Mouse (Mus musculus): ENCODE results near the gene Mef2b. TPM values are rescaled to one million over a fixed set of nuclear protein-coding genes. Genes with fewer than 3 reads are reported as not detected.
A peak's percentile ranks its signal among the peaks of the same experiment; 100 is the strongest.

Gene Mef2b
- under 1 TPM in 1 of 2 experiments, not detected in 1; 0.59 TPM for total RNA-seq (2021)

GRCm38 (mm10) chr8:70139026-70139857 lies at the start of gene Mef2b, which contains the start of the genes Rfxank and Borcs8:
Gene Mef2b (plus strand): TSS chr8:70139711.
Gene Rfxank (minus strand): TSS chr8:70139154.
Gene Borcs8 (plus strand): TSS chr8:70139499.
- intact Hi-C loops (cut with DNase I), result no loop called here
- DNase-seq (ENCODE audit: extremely low spot score in 1 of 2, low spot score in 2 of 2), result peak; percentile 97 to 99

GRCm38 (mm10) chr8:70092786-70093185 lies 46.7 kb upstream of the Mef2b start:
- intact Hi-C loops (cut with DNase I), result no loop called here
- DNase-seq (ENCODE audit: extremely low spot score in 1 of 2, low spot score in 2 of 2), result no peak

GRCm38 (mm10) chr8:70099276-70099675 lies 40.2 kb upstream of the Mef2b start:
- intact Hi-C loops (cut with DNase I), result no loop called here
- peak in 1 of 2 experiments; percentile 28 for DNase-seq (ENCODE audit: extremely low spot score in 1 of 2, low spot score in 2 of 2)

DNA sequence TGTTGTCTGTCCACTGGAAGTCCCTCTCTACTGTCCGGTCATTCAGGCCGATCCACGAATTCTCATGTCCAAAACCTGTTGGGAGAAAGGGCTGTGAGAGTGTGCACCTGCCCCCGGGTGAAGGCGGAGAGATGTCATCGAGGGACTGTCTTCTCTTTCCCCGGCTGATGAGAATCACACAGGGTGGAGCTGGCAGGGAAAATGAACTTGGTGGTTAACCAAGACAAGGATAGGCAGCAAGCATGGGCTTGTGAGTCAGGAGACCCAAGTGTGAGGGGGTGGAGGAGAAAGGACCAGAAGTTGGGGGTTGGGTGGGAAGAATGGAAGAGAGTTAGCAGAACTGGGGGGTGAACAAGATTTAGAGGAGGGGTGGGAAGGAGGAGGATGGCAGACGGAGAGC lies 39.3 kb upstream of the Mef2b start:
- intact Hi-C loops (cut with DNase I), result no loop called here
- DNase-seq (ENCODE audit: extremely low spot score in 1 of 2, low spot score in 2 of 2), result peak in 1 of 2 experiments; percentile 28

DNA sequence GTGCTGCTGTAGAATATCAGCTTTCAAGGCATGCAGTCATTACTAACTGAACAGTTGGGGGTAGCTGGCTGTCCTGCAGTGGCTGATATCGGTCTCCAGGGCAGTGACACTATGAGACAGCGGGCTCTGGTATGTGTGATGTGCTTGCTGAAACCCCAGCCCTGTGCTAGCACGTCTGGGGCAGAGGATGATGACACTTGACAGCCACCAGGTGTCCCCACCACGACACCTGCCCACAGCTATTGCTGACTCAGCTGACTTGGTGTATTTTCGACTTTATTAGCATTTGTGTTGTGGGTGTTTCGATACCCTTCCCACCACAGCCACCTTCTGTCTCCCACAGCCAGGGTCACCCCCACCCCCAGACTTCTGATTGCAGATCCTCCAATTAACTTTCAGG lies 35.0 kb upstream of the Mef2b start:
- intact Hi-C loops (cut with DNase I), result no loop called here
- DNase-seq (ENCODE audit: extremely low spot score in 1 of 2, low spot score in 2 of 2), result peak in 1 of 2 experiments; percentile 52

- intact Hi-C loops (cut with DNase I), result no loop called here
- no peak for DNase-seq (ENCODE audit: extremely low spot score in 1 of 2, low spot score in 2 of 2)
Measured at GRCm38 (mm10) chr8:70104922-70105321, 34.6 kb upstream of the Mef2b start.

GRCm38 (mm10) chr8:70110451-70110850 lies 29.1 kb upstream of the Mef2b start:
- intact Hi-C loops (cut with DNase I), result no loop called here
- no peak for DNase-seq (ENCODE audit: extremely low spot score in 1 of 2, low spot score in 2 of 2)

GRCm38 (mm10) chr8:70111192-70111795 lies 28.2 kb upstream of the Mef2b start:
- intact Hi-C loops (cut with DNase I), result no loop called here
- no peak for DNase-seq (ENCODE audit: extremely low spot score in 1 of 2, low spot score in 2 of 2)

GRCm38 (mm10) chr8:70112401-70113016 lies 27.0 kb upstream of the Mef2b start:
- intact Hi-C loops (cut with DNase I), result no loop called here
- DNase-seq (ENCODE audit: extremely low spot score in 1 of 2, low spot score in 2 of 2), result peak in 1 of 2 experiments; percentile 32

GRCm38 (mm10) chr8:70114488-70114887 lies 25.0 kb upstream of the Mef2b start:
- intact Hi-C loops (cut with DNase I), result no loop called here

GRCm38 (mm10) chr8:70114892-70115291 lies 24.6 kb upstream of the Mef2b start:
- DNase-seq (ENCODE audit: extremely low spot score in 1 of 2, low spot score in 2 of 2), result no peak
- intact Hi-C loops (cut with DNase I), result no loop called here

More at GRCm38 (mm10) chr8:70114488-70114887, 25.0 kb upstream of the Mef2b start:
- DNase-seq (ENCODE audit: extremely low spot score in 1 of 2, low spot score in 2 of 2), result no peak

- intact Hi-C loops (cut with DNase I), result no loop called here
- no peak for DNase-seq (ENCODE audit: extremely low spot score in 1 of 2, low spot score in 2 of 2)
Measured at GRCm38 (mm10) chr8:70117611-70118010, 21.9 kb upstream of the Mef2b start.

DNA sequence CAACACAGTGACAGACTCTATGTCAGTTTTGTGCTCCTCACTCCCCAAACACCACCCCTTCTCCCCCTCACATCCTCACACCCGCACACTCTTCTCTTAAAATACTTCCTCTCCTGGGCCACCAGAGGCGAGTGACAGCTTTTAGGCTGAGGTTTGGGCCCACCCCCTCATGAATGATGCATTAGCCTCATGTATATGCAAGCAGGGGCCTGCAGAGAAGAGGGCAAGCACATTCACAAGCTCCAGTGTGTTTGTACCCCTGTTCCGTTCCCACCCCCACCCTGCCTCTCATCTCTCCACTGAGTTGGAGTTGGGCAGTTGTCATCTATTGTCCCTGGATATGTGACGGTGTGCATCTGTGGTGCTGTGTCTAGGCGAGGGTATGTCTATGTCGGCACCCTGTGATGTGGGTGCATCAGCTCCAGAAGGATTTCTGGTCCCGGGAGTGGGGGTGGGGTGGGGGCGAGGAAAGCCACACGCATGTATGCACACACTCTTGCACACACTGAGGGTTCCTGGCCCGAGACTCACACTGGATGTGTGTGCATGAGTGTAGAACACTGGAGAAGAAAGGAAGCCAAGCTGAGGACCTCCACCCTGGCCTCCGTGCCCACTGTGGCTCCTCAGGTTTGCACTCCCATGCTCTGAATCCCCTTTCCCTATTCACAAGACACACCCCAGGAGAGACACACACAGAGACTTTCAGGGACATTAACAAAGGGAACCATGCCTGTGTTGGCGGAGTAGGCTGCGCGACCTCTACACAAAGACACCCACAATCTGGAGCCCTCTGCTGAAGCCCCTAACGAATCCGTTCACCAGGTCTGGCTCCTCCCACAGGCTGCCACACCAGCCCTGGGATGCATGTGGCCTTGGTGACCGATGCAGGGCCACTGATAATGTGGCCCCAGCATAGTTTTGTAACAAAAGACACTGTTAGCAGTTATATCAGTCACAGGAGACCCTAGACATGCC lies 20.5 kb upstream of the Mef2b start:
- intact Hi-C loops (cut with DNase I), result no loop called here
- DNase-seq (ENCODE audit: extremely low spot score in 1 of 2, low spot score in 2 of 2), result peak; percentile 73 to 81

- DNase-seq (ENCODE audit: extremely low spot score in 1 of 2, low spot score in 2 of 2), result peak; percentile 92
- intact Hi-C loops (cut with DNase I), result no loop called here
Measured at GRCm38 (mm10) chr8:70120667-70121066, 18.8 kb upstream of the Mef2b start, which contains the start of gene Ncan. Gene Ncan (minus strand): TSS chr8:70120873.

DNA sequence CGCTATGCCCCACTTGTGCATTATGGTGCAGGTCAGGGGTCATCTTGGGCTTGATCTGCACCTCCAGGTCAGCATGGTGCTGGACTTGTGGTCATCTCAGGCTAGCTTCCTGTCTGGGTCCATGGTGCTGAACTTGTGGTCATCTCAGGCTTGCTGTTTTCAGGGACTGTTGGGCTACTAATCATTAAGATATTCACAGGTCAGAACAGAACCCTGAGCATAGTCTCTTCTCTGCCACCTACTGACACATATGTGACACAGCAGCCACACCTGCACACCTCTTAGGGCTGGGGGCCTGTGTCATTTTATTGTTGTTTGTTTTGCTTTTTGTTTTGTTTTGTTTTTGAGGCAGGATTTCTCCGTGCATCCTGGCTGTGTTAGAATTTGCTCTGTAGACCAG lies 16.6 kb upstream of the Mef2b start:
- intact Hi-C loops (cut with DNase I), result no loop called here
- no peak for DNase-seq (ENCODE audit: extremely low spot score in 1 of 2, low spot score in 2 of 2)

- intact Hi-C loops (cut with DNase I), result no loop called here
- no peak for DNase-seq (ENCODE audit: extremely low spot score in 1 of 2, low spot score in 2 of 2)
Measured at GRCm38 (mm10) chr8:70124992-70125391, 14.5 kb upstream of the Mef2b start.

DNA sequence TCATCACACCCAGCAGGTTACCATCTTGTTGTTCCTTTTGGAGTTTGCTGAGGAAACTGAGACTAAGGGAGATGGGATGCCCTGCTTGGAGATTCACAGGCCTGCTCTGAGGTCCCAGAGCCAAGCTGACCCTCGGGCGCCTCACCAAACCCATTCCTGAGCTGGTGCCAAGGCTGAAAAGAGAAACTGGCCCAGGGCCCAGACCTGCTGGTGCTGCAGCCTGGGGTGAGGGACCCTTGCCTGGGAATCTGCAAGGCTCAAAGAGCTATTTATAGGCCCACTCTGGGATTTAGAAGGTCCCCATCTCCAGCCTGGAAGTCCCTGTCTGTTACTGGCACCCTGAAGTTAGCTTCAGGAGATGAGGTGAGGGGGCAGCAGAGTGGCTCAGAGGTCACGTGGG lies 11.1 kb upstream of the Mef2b start:
- intact Hi-C loops (cut with DNase I), result no loop called here
- peak; percentile 69 to 77 for DNase-seq (ENCODE audit: extremely low spot score in 1 of 2, low spot score in 2 of 2)

DNA sequence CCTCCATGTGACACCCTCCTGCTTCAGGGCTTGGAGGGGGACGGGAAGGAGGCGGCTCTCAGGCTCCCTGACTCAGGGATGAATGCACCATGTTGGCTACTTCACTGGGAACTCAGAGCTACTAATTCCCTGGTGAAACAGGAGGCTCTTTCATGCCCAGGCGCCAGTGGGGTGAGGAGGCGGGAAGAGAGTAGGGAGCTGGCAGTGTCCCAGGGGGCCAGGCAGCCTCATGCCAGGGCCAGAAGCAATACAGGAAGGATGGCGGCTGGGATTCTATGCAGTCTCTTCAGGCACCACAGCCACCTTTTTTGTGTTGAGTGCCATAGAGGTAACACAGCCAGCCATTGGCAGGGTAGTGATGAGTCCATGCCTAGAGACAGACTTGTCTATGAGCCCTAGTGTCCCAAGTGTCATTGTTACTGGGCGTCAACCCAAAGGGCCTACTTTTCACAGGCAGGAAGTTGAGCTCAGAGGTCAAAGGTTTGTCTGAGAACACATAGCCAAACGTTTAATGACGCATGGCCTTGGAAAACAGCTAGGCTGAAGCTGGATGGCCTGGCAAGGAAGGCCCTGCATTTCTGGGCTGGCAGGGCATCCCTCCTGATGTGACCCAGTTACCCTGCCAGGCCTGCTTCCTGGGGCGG lies 10.1 kb upstream of the Mef2b start:
- DNase-seq (ENCODE audit: extremely low spot score in 1 of 2, low spot score in 2 of 2), result peak; percentile 76 to 84
- intact Hi-C loops (cut with DNase I), result no loop called here

All from left cerebral cortex, postnatal 10 days (tissue).